Mouse (Mus musculus): Measurements from ENCODE around the gene Lyl1.

Gene Lyl1

GRCm38 (mm10) chr8:84743517-84744420 is 42.5 kb downstream of the Lyl1 start:
- peak; percentile 91 for DNase-seq

GRCm38 (mm10) chr8:84745032-84745925 is 44.0 kb downstream of the Lyl1 start:
- peak; percentile 61 for DNase-seq

GRCm38 (mm10) chr8:84749519-84749918 is 48.3 kb downstream of the Lyl1 start:
- no peak for DNase-seq

- DNase-seq, result no peak
Measured at GRCm38 (mm10) chr8:84752734-84753582, 51.7 kb downstream of the Lyl1 start.

Measured in kidney, postnatal 10 days (tissue).